Mouse (Mus musculus) forebrain, embryonic 16.5 days (tissue): ENCODE measurements around the gene Kat2a. TPM values are rescaled to one million over a fixed set of nuclear protein-coding genes. Genes with fewer than 3 reads are reported as not detected.
A peak's percentile ranks its signal among the peaks of the same experiment; 100 is the strongest.

Source experiments
- ATAC-seq: fragments of 200-750 bp; cut with Nextera tagmentation; 2 replicates; pipeline ENCODE4 v1.8.0; 2017; ENCODE audit warnings: mild to moderate bottlenecking, moderate library complexity
- H3K27ac ChIP-seq: fragments of 300-500 bp; sonication (generic); 2 replicates; pipeline ENCODE4 v1.5.1; 2014; ENCODE audit warnings: low read length, control low read depth
- H3K27me3 ChIP-seq: fragments of 300-500 bp; sonication (generic); replicated peaks from 2 replicates; pipeline ENCODE4 v1.6.1; 2014; ENCODE audit warnings: low read length; ENCODE audit not compliant: control insufficient read depth, insufficient read depth
- H3K36me3 ChIP-seq: fragments of 300-500 bp; sonication (generic); 2 replicates; pipeline ENCODE4 v1.6.1; 2014; ENCODE audit not compliant: control insufficient read depth, insufficient read depth
- H3K4me1 ChIP-seq: fragments of 300-500 bp; sonication (generic); replicated peaks from 2 replicates; pipeline ENCODE4 v1.6.1; 2014; ENCODE audit warnings: low read length; ENCODE audit not compliant: control insufficient read depth, insufficient read depth
- H3K4me2 ChIP-seq: fragments of 300-500 bp; sonication (generic); 2 replicates; pipeline ENCODE4 v1.6.1; 2014; ENCODE audit warnings: mild to moderate bottlenecking, low read length, control low read depth
- H3K4me3 ChIP-seq: fragments of 300-500 bp; sonication (generic); replicated peaks from 2 replicates; pipeline ENCODE4 v1.5.1; 2014; ENCODE audit warnings: mild to moderate bottlenecking, low read length, control low read depth
- H3K9ac ChIP-seq: fragments of 300-500 bp; sonication (generic); replicated peaks from 2 replicates; pipeline ENCODE4 v1.6.1; 2014; ENCODE audit warnings: low read depth, low read length, control low read depth
- H3K9me3 ChIP-seq: fragments of 300-500 bp; sonication (generic); 2 replicates; pipeline ENCODE4 v1.6.1; 2016; ENCODE audit warnings: low read length; ENCODE audit not compliant: control insufficient read depth
- WGBS: fragments of 180-500 bp; shearing (Covaris S2); extraction: QIAGEN DNeasy Blood & Tissue Kit; methylation state at CpG from one replicate; pipeline ENCODE4 v1.1.7; 2014; 5-methylcytosine and 5-hydroxymethylcytosine counted together
- polyA plus RNA-seq: library from polyadenylated mRNA; unstranded; fragments of >200 nt; fragmentation: Nextera tagmentation; extraction: Ambion mirVana; gene quantifications from 2 replicates; pipeline ENCODE4 v1.2.1, GENCODE M21; 2015

Kat2a gene
- polyA plus RNA-seq, 1 experiment from 2014 or later = 57.8 TPM

DNA sequence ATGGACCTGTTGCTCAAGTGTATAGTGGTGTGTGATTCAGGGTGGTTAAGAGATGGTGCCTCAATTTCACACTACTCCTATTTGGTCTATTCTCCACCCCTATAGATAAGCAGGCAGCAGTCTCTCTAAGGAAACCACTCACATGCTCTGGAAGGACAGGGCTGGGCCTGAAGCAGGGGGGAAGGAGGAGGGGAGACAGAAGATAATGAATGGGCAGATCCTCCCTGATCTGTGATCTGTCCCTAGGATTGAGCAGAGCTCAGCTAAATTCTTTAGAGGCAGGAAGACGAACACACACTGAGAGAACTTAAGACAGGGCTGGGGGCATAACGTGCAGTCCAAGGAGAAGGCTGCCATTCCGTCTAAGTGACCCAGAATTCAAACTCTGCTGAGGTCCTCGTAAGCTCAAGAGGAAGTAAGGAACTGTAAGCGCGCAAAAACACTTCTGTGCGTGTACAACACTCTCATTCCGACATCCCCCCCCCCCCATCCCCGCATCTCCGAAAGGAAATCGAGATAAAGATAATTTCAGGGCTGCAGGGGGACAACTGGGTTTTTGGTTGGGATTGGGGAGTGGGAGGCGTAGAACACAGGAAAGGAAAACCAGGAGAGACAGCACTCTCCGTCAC, 25.0 kb upstream of the Kat2a start:
- no peak overlapping the region for H3K27ac ChIP-seq
- 0% methylated on average over 13 of the region's 13 CpGs for WGBS

DNA sequence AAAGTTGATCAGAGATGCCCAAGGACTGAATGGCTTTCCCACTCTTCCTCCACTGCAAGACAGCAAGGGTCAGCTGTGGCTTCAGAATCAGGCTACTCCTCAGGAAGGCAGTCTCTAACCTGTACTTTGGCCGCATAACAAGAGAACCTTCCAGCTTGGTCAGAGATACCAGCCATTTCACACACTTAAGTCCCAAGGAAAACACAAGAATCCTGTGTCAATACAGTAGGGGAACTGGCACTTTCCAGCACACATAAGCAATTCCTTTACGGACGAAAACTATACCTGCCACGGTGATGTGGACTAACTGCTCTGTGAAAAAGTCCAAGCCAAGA, 24.4 kb upstream of the Kat2a start:
- no peak for ATAC-seq
- Histone ChIP-seq H3K9ac (no peak overlapping the region), H3K4me3 (peak overlapping the region; percentile 83; the same call in 1 of the 2 replicates)

More for the DNA sequence above, 25.0 kb upstream of the Kat2a start:
- Histone ChIP-seq H3K4me2 (peak overlapping the region; percentile 89), H3K4me3 (peak overlapping the region; percentile 83), H3K4me1 (peaks cover 21% of the 10 kb centered on the region), H3K9me3 (no peaks in the 10 kb centered on the region), H3K36me3 (no peaks in the 10 kb centered on the region; the same call in 1 of the 2 replicates), H3K27me3 (no peaks in the 10 kb centered on the region), H3K9ac (peak overlapping the region; percentile 86)
- ATAC-seq = no peak

GRCm38 (mm10) chr11:100735954-100736745, 23.9 kb upstream of the Kat2a start:
- Histone ChIP-seq H3K4me3 (no peak overlapping the region), H3K27ac (no peak overlapping the region), H3K36me3 (no peaks in the 10 kb centered on the region; the same call in 1 of the 2 replicates), H3K9ac (no peak overlapping the region), H3K27me3 (no peaks in the 10 kb centered on the region), H3K4me1 (peaks cover 21% of the 10 kb centered on the region), H3K9me3 (no peaks in the 10 kb centered on the region), H3K4me2 (no peak overlapping the region)
- no peak for ATAC-seq
- 85% methylated on average over 14 of the region's 14 CpGs for WGBS

More for the DNA sequence above, 24.4 kb upstream of the Kat2a start:
- H3K36me3 ChIP-seq = no peaks in the 10 kb centered on the region; the same call in 1 of the 2 replicates
- peak overlapping the region; percentile 89 for H3K4me2 ChIP-seq
- peaks cover 21% of the 10 kb centered on the region for H3K4me1 ChIP-seq
- WGBS = 82% methylated on average over 4 of the region's 4 CpGs
- H3K27ac ChIP-seq = no peak overlapping the region
- H3K9me3 ChIP-seq = no peaks in the 10 kb centered on the region
- no peaks in the 10 kb centered on the region for H3K27me3 ChIP-seq

- peaks cover 21% of the 10 kb centered on the region for H3K4me1 ChIP-seq
- no peak for ATAC-seq
- 89% methylated on average over 9 of the region's 9 CpGs for WGBS
Observed at GRCm38 (mm10) chr11:100735134-100735865, 23.0 kb upstream of the Kat2a start.

GRCm38 (mm10) chr11:100730477-100731205, 18.4 kb upstream of the Kat2a start:
- ATAC-seq = no peak
- Histone ChIP-seq H3K4me3 (no peak overlapping the region), H3K27ac (no peak overlapping the region), H3K9me3 (no peaks in the 10 kb centered on the region), H3K9ac (no peak overlapping the region), H3K4me1 (0 out of 2 replicates have a peak, but pooled peaks cover 2% of the 10 kb centered on the region), H3K36me3 (no peaks in the 10 kb centered on the region; the same call in 1 of the 2 replicates), H3K4me2 (no peak overlapping the region), H3K27me3 (no peaks in the 10 kb centered on the region)
- WGBS = 86% methylated on average over 6 of the region's 6 CpGs

More at GRCm38 (mm10) chr11:100735134-100735865, 23.0 kb upstream of the Kat2a start:
- H3K27me3 ChIP-seq = no peaks in the 10 kb centered on the region
- H3K9me3 ChIP-seq = no peaks in the 10 kb centered on the region
- no peak overlapping the region for H3K4me3 ChIP-seq
- no peak overlapping the region for H3K27ac ChIP-seq
- H3K4me2 ChIP-seq = no peak overlapping the region
- no peaks in the 10 kb centered on the region; the same call in 1 of the 2 replicates for H3K36me3 ChIP-seq
- H3K9ac ChIP-seq = no peak overlapping the region

GRCm38 (mm10) chr11:100729976-100730375, 17.7 kb upstream of the Kat2a start:
- WGBS = 96% methylated on average over 4 of the region's 4 CpGs
- Histone ChIP-seq H3K27me3 (no peaks in the 10 kb centered on the region), H3K9me3 (no peaks in the 10 kb centered on the region), H3K4me2 (no peak overlapping the region), H3K4me1 (no peaks in the 10 kb centered on the region), H3K4me3 (no peak overlapping the region), H3K27ac (no peak overlapping the region), H3K36me3 (no peaks in the 10 kb centered on the region; the same call in 1 of the 2 replicates), H3K9ac (no peak overlapping the region)
- ATAC-seq = no peak

- H3K27ac ChIP-seq = no peak overlapping the region
- H3K4me1 ChIP-seq = no peaks in the 10 kb centered on the region
- WGBS = 90% methylated on average over 6 of the region's 6 CpGs
- H3K9ac ChIP-seq = no peak overlapping the region
- no peak overlapping the region for H3K4me3 ChIP-seq
- ATAC-seq = no peak
- H3K9me3 ChIP-seq = no peaks in the 10 kb centered on the region
- H3K27me3 ChIP-seq = no peaks in the 10 kb centered on the region
- no peaks in the 10 kb centered on the region; the same call in 1 of the 2 replicates for H3K36me3 ChIP-seq
- H3K4me2 ChIP-seq = no peak overlapping the region
Observed at GRCm38 (mm10) chr11:100728601-100729000, 16.3 kb upstream of the Kat2a start.

DNA sequence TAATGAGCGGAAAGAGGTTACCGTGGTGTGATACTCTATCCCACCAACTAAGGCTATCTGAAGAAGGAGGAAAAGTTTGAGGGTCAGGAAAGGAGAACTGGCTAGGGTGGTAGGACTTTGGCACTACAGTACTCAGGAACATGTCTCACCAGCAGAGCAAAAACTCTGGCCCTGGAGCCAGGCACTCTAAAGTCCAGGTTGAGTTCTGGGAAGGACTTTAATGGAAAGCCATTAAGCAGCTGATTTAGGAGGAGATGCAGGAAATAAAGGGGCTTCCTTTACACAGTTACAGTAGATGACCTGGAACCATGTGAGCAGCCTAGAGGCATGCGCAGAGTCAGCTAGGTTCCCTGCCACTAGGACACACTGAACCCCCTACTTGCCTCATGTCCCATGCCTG, 14.9 kb upstream of the Kat2a start:
- Histone ChIP-seq H3K9ac (no peak overlapping the region), H3K27me3 (no peaks in the 10 kb centered on the region), H3K9me3 (no peaks in the 10 kb centered on the region), H3K27ac (no peak overlapping the region), H3K4me2 (no peak overlapping the region), H3K4me1 (0 out of 2 replicates have a peak, but pooled peaks cover 1% of the 10 kb centered on the region), H3K36me3 (no peaks in the 10 kb centered on the region), H3K4me3 (no peak overlapping the region)
- 97% methylated on average over 3 of the region's 3 CpGs for WGBS
- ATAC-seq = no peak
